Mouse (Mus musculus): ENCODE measurements at regions not wholly inside any gene's neighbourhood (a gene's known extent, or its start where the extent isn't known, plus 50 kb on each side); places are given as distances from the start of the nearest gene placed in this dataset.

DNA sequence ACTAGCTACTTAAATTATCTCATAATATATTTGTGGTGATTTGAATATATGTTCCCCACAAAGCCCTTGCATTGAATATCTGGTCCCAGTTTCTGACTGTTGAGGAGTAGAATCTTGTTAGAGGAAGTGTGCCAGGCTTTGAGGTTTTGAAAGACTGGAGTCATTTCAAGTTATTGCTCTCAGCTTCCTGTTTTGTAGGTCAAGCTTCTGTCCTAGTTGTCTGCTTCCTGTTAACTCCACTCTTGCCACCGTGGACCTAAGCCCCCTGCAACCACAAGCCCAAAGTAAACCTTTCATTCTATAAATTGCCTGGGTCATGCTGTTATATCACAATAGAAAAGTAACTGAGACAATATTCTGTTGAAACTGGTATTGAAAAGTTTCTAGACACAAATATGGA lies 1232.3 kb upstream of the Lrrc6 start:
- TF ChIP-seq POLR2A (IDR thresholded peaks at IDR 0.05; ENCODE audit: borderline replicate concordance, extremely low read depth, low read depth, low read length) (no peak), CTCF (IDR thresholded peaks at IDR 0.05; ENCODE audit: insufficient read depth, low read length) (no peak)

All from lung, adult 2 months (tissue).